Mouse (Mus musculus) midbrain, postnatal 0 days (tissue): ENCODE measurements at regions not wholly inside any gene's neighbourhood (a gene's known extent, or its start where the extent isn't known, plus 50 kb on each side); places are given as distances from the start of the nearest gene placed in this dataset.

Source experiments
- ATAC-seq: fragments of 200-750 bp; cut with Nextera tagmentation; 2 replicates; pipeline ENCODE4 v1.8.0; 2017; ENCODE audit warnings: moderate number of reproducible peaks, mild to moderate bottlenecking, moderate TSS enrichment, moderate library complexity; ENCODE audit not compliant: low FRiP score
- DNase-seq: peaks from one replicate; pipeline ENCODE4 v3.0.0-alpha.2; 2015; ENCODE audit warnings: low spot score
- H3K27ac ChIP-seq: fragments of 300-500 bp; sonication (generic); 2 replicates; pipeline ENCODE4 v1.5.1; 2014; ENCODE audit warnings: low read depth, mild to moderate bottlenecking, low read length, mixed read lengths
- H3K27me3 ChIP-seq: fragments of 300-500 bp; sonication (generic); 2 replicates; pipeline ENCODE4 v1.6.1; 2014; ENCODE audit warnings: low read length, control low read depth, mixed read lengths; ENCODE audit not compliant: insufficient read depth
- H3K36me3 ChIP-seq: fragments of 300-500 bp; sonication (generic); 2 replicates; pipeline ENCODE4 v1.6.1; 2014; ENCODE audit warnings: low read length, control low read depth, mixed read lengths; ENCODE audit not compliant: insufficient read depth
- H3K4me1 ChIP-seq: fragments of 300-500 bp; sonication (generic); 2 replicates; pipeline ENCODE4 v1.6.1; 2014; ENCODE audit warnings: mild to moderate bottlenecking, control low read depth, antibody characterized with exemption, low read length, mixed read lengths; ENCODE audit not compliant: insufficient read depth
- H3K4me2 ChIP-seq: fragments of 300-500 bp; sonication (generic); 2 replicates; pipeline ENCODE4 v1.6.1; 2014; ENCODE audit warnings: low read depth, mild to moderate bottlenecking, low read length, mixed read lengths; ENCODE audit not compliant: poor library complexity, severe bottlenecking
- H3K4me3 ChIP-seq: fragments of 300-500 bp; sonication (generic); 2 replicates; pipeline ENCODE4 v1.5.1; 2014; ENCODE audit warnings: low read depth, mild to moderate bottlenecking, low read length, moderate library complexity
- H3K9ac ChIP-seq: fragments of 300-500 bp; sonication (generic); replicated peaks from 2 replicates; pipeline ENCODE4 v1.6.1; 2014; ENCODE audit warnings: mild to moderate bottlenecking, low read length, moderate library complexity, mixed read lengths; ENCODE audit not compliant: poor library complexity, severe bottlenecking
- H3K9me3 ChIP-seq: fragments of 300-500 bp; sonication (generic); 2 replicates; pipeline ENCODE4 v1.6.1; 2016; ENCODE audit warnings: low read length, control low read depth
- CTCF ChIP-seq: IDR thresholded peaks from 2 replicates; pipeline ENCODE4 v1.5.1; 2016; ENCODE audit warnings: antibody characterized with exemption, mild to moderate bottlenecking
- whole genome bisulfite sequencing: fragments of 180-500 bp; shearing (Covaris S2); extraction: QIAGEN DNeasy Blood & Tissue Kit; methylation state at CpG from one replicate; pipeline ENCODE4 v1.1.7; 2014; 5-methylcytosine and 5-hydroxymethylcytosine counted together

DNA sequence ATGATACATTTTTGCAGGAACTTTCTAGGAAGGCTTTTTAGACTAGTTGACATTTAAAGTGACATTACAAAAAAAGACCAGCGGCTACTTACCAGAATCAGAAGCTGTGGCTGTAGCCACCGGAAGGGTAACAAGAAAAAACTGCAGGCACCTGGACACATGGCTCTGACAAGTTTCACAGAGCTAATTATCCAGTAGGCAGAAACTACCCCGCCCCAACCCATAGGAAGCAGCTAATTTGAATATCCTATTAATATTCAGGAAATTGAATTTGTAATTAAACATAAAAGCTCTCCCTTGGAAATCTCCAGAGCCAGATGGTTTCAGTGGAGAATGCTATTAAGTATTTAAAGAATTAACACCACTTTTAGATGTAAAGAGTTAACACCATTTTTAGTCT lies 79.8 kb downstream of the Ramp3 start:
- peak; percentile 22 for DNase-seq
- no peaks in the 10 kb centered on the region for H3K36me3 ChIP-seq
- H3K4me1 ChIP-seq = no peaks in the 10 kb centered on the region
- ATAC-seq = no peak
- H3K9me3 ChIP-seq = no peaks in the 10 kb centered on the region
- no peak overlapping the region for H3K4me3 ChIP-seq
- H3K9ac ChIP-seq = no peak overlapping the region
- no peak for TF ChIP-seq CTCF
- H3K27ac ChIP-seq = no peak overlapping the region
- 71% methylated on average over 3 of the region's 3 CpGs for WGBS
- no peaks in the 10 kb centered on the region for H3K27me3 ChIP-seq
- no peak overlapping the region for H3K4me2 ChIP-seq

DNA sequence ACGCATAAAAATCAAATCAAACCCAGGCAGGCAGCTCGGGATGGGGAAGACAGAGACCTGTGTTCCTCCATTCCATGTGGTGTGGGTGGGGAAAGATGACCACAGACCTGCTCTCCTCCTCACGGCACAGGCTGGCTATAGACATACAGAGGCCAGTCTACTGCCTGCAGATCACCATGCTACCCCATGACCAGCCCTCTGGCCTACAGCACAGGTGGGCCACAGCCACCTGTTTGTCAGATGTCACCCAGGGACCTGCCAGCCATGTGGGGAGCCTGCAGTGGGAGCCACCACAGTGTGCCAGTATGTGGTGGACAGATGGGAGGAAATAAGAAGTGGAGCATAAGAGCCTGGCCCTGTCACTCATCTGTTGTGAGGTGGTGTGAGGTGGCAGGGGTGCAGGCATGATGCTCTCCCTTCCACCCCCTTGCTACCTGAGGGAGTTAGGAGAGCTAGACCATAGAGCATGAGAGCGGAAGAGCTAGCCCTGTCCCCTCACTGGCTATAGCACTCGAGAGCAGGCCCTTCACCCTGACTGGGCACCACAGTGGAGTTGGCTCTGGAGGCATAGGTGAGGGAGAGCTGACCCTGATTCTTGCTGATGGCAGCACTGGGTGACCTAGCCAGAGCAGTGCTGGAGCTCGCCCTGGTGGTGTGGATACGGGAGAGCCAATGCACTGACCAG lies 76.6 kb downstream of the Ramp3 start:
- Histone ChIP-seq H3K4me3 (no peak overlapping the region), H3K4me2 (no peak overlapping the region), H3K36me3 (no peaks in the 10 kb centered on the region), H3K9me3 (no peaks in the 10 kb centered on the region), H3K27ac (no peak overlapping the region), H3K4me1 (no peaks in the 10 kb centered on the region), H3K9ac (no peak overlapping the region), H3K27me3 (no peaks in the 10 kb centered on the region)
- DNase-seq (no peak), ATAC-seq (no peak)
- 87% methylated on average over 7 of the region's 7 CpGs for WGBS
- TF ChIP-seq CTCF = no peak

DNA sequence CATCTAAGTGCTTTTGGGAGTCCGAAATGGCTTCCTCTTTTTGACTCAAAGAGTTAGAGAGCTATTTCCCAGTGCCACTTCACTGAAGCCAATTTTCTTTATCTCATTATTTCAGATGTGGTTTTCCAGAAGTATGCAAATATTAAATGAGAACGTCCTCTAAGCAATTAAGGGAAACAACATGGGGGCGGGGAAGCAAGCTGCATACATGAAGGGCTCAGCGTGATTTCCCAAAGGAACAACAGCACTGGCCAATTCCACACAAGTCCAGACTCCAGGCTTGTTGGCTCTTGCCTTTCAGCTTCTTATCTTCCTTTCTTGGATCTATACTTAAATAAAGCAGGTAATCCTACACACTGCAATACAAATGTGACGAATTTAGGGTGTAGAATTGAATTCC lies 73.2 kb downstream of the Ramp3 start:
- H3K9me3 ChIP-seq = no peaks in the 10 kb centered on the region
- H3K4me3 ChIP-seq = no peak overlapping the region
- no peaks in the 10 kb centered on the region for H3K4me1 ChIP-seq
- no peaks in the 10 kb centered on the region for H3K36me3 ChIP-seq
- peak; percentile 10 for DNase-seq
- WGBS = 64% methylated on average over 5 of the region's 5 CpGs
- H3K9ac ChIP-seq = no peak overlapping the region
- 0 out of 2 replicates have a peak, but pooled peaks have one; percentile 16 for ATAC-seq
- TF ChIP-seq CTCF = no peak
- no peak overlapping the region for H3K4me2 ChIP-seq
- no peak overlapping the region for H3K27ac ChIP-seq
- H3K27me3 ChIP-seq = no peaks in the 10 kb centered on the region
